Mouse (Mus musculus) midbrain, postnatal 0 days (tissue): ENCODE results near the gene Cux1. TPM values are rescaled to one million over a fixed set of nuclear protein-coding genes. Genes with fewer than 3 reads are reported as not detected.

ENCODE experiments used
- ATAC-seq: fragments of 200-750 bp; cut with Nextera tagmentation; 2 replicates; pipeline ENCODE4 v1.8.0; 2017; ENCODE audit warnings: moderate number of reproducible peaks, mild to moderate bottlenecking, moderate TSS enrichment, moderate library complexity; ENCODE audit not compliant: low FRiP score
- DNase-seq: peaks from one replicate; pipeline ENCODE4 v3.0.0-alpha.2; 2015; ENCODE audit warnings: low spot score
- H3K27ac ChIP-seq: fragments of 300-500 bp; sonication (generic); 2 replicates; pipeline ENCODE4 v1.5.1; 2014; ENCODE audit warnings: low read depth, mild to moderate bottlenecking, low read length, mixed read lengths
- H3K27me3 ChIP-seq: fragments of 300-500 bp; sonication (generic); 2 replicates; pipeline ENCODE4 v1.6.1; 2014; ENCODE audit warnings: low read length, control low read depth, mixed read lengths; ENCODE audit not compliant: insufficient read depth
- H3K36me3 ChIP-seq: fragments of 300-500 bp; sonication (generic); 2 replicates; pipeline ENCODE4 v1.6.1; 2014; ENCODE audit warnings: low read length, control low read depth, mixed read lengths; ENCODE audit not compliant: insufficient read depth
- H3K4me1 ChIP-seq: fragments of 300-500 bp; sonication (generic); 2 replicates; pipeline ENCODE4 v1.6.1; 2014; ENCODE audit warnings: mild to moderate bottlenecking, control low read depth, antibody characterized with exemption, low read length, mixed read lengths; ENCODE audit not compliant: insufficient read depth
- H3K4me2 ChIP-seq: fragments of 300-500 bp; sonication (generic); 2 replicates; pipeline ENCODE4 v1.6.1; 2014; ENCODE audit warnings: low read depth, mild to moderate bottlenecking, low read length, mixed read lengths; ENCODE audit not compliant: poor library complexity, severe bottlenecking
- H3K4me3 ChIP-seq: fragments of 300-500 bp; sonication (generic); 2 replicates; pipeline ENCODE4 v1.5.1; 2014; ENCODE audit warnings: low read depth, mild to moderate bottlenecking, low read length, moderate library complexity
- H3K9ac ChIP-seq: fragments of 300-500 bp; sonication (generic); replicated peaks from 2 replicates; pipeline ENCODE4 v1.6.1; 2014; ENCODE audit warnings: mild to moderate bottlenecking, low read length, moderate library complexity, mixed read lengths; ENCODE audit not compliant: poor library complexity, severe bottlenecking
- H3K9me3 ChIP-seq: fragments of 300-500 bp; sonication (generic); 2 replicates; pipeline ENCODE4 v1.6.1; 2016; ENCODE audit warnings: low read length, control low read depth
- CTCF ChIP-seq: IDR thresholded peaks from 2 replicates; pipeline ENCODE4 v1.5.1; 2016; ENCODE audit warnings: antibody characterized with exemption, mild to moderate bottlenecking
- WGBS: fragments of 180-500 bp; shearing (Covaris S2); extraction: QIAGEN DNeasy Blood & Tissue Kit; methylation state at CpG from one replicate; pipeline ENCODE4 v1.1.7; 2014; 5-methylcytosine and 5-hydroxymethylcytosine counted together
- polyA plus RNA-seq: library from polyadenylated mRNA; unstranded; fragments of >200 nt; fragmentation: Nextera tagmentation; extraction: Ambion mirVana; gene quantifications from 2 replicates; pipeline ENCODE4 v1.2.1, GENCODE M21; 2015
- total RNA-seq: library from RNA; depleted of rRNA; stranded (reverse); fragments of >200 nt; gene quantifications from 2 replicates; pipeline ENCODE4 v1.2.3, GENCODE M21; 2014

Gene Cux1
- total and polyA plus RNA-seq, 2 experiments from 2014 or later: 97.9 to 133 TPM

- no peak for TF ChIP-seq CTCF
- 83% methylated on average over 5 of the region's 5 CpGs for WGBS
- Histone ChIP-seq H3K27ac (no peak overlapping the region), H3K4me2 (no peak overlapping the region), H3K27me3 (no peaks in the 10 kb centered on the region), H3K9me3 (no peaks in the 10 kb centered on the region), H3K4me3 (no peak overlapping the region), H3K9ac (no peak overlapping the region), H3K4me1 (no peaks in the 10 kb centered on the region), H3K36me3 (no peaks in the 10 kb centered on the region)
- ATAC-seq (no peak), DNase-seq (no peak)
Observed at GRCm38 (mm10) chr5:136445967-136446366, 121.3 kb downstream of the Cux1 start.

- H3K27ac ChIP-seq: no peak overlapping the region; the same call in 1 of the 2 replicates
- peak; percentile 26 for DNase-seq
- 49% methylated on average over 11 of the region's 11 CpGs for WGBS
Observed at GRCm38 (mm10) chr5:136442238-136443187, 124.8 kb downstream of the Cux1 start.

GRCm38 (mm10) chr5:136429647-136430046 lies 137.6 kb downstream of the Cux1 start:
- Histone ChIP-seq H3K9me3 (no peaks in the 10 kb centered on the region), H3K4me3 (no peak overlapping the region), H3K27me3 (no peaks in the 10 kb centered on the region), H3K4me2 (no peak overlapping the region), H3K27ac (no peak overlapping the region), H3K36me3 (no peaks in the 10 kb centered on the region), H3K9ac (no peak overlapping the region), H3K4me1 (peaks cover 12% of the 10 kb centered on the region; the same call in 1 of the 2 replicates)
- no peak for TF ChIP-seq CTCF
- WGBS: 73% methylated on average over 4 of the region's 4 CpGs
- DNase-seq (no peak), ATAC-seq (no peak)

More at GRCm38 (mm10) chr5:136442238-136443187, 124.8 kb downstream of the Cux1 start:
- H3K9me3 ChIP-seq: no peaks in the 10 kb centered on the region
- no peak overlapping the region for H3K9ac ChIP-seq
- no peak overlapping the region for H3K4me2 ChIP-seq
- no peaks in the 10 kb centered on the region for H3K27me3 ChIP-seq
- H3K4me3 ChIP-seq: no peak overlapping the region
- H3K4me1 ChIP-seq: no peaks in the 10 kb centered on the region
- no peaks in the 10 kb centered on the region for H3K36me3 ChIP-seq
- TF ChIP-seq CTCF: no peak
- ATAC-seq: no peak

- no peaks in the 10 kb centered on the region for H3K36me3 ChIP-seq
- no peak for DNase-seq
- 49% methylated on average over 6 of the region's 6 CpGs for WGBS
- H3K27me3 ChIP-seq: no peaks in the 10 kb centered on the region
- no peak for TF ChIP-seq CTCF
- peak overlapping the region; percentile 55; the same call in 1 of the 2 replicates for H3K27ac ChIP-seq
- H3K9ac ChIP-seq: no peak overlapping the region
- H3K4me1 ChIP-seq: peaks cover 12% of the 10 kb centered on the region; the same call in 1 of the 2 replicates
- ATAC-seq: no peak
- H3K9me3 ChIP-seq: no peaks in the 10 kb centered on the region
- H3K4me3 ChIP-seq: no peak overlapping the region
- H3K4me2 ChIP-seq: no peak overlapping the region
Observed at GRCm38 (mm10) chr5:136428498-136429060, 138.7 kb downstream of the Cux1 start.

- TF ChIP-seq CTCF: no peak
- Histone ChIP-seq H3K9me3 (no peaks in the 10 kb centered on the region), H3K27ac (peak overlapping the region; percentile 55; the same call in 1 of the 2 replicates), H3K27me3 (no peaks in the 10 kb centered on the region), H3K36me3 (no peaks in the 10 kb centered on the region), H3K9ac (0 out of 2 replicates have a peak overlapping the region, but pooled peaks have one; percentile 24), H3K4me1 (peaks cover 12% of the 10 kb centered on the region; the same call in 1 of the 2 replicates), H3K4me2 (0 out of 2 replicates have a peak overlapping the region, but pooled peaks have one; percentile 12), H3K4me3 (no peak overlapping the region)
- peak; percentile 27 for DNase-seq
- 32% methylated on average over 13 of the region's 13 CpGs for WGBS
- no peak for ATAC-seq
Observed at GRCm38 (mm10) chr5:136427772-136428497, 139.4 kb downstream of the Cux1 start.
